Mouse (Mus musculus): ENCODE measurements at regions not wholly inside any gene's neighbourhood (a gene's known extent, or its start where the extent isn't known, plus 50 kb on each side); places are given as distances from the start of the nearest gene placed in this dataset.

GRCm38 (mm10) chr19:60032667-60033066 lies 89.2 kb upstream of the Rab11fip2 start:
- DNase-seq (ENCODE audit: low read depth, low spot score): no peak

- no peak for DNase-seq (ENCODE audit: low read depth, low spot score)
These were observed 86.8 kb upstream of the Rab11fip2 start for GRCm38 (mm10) chr19:60030212-60030788.

GRCm38 (mm10) chr19:60029720-60030119 lies 86.3 kb upstream of the Rab11fip2 start:
- no peak for DNase-seq (ENCODE audit: low read depth, low spot score)

- peak; percentile 83 for DNase-seq (ENCODE audit: low read depth, low spot score)
These were observed 72.3 kb upstream of the Rab11fip2 start for GRCm38 (mm10) chr19:60015614-60016300.

GRCm38 (mm10) chr19:59995557-59995956 lies 52.1 kb upstream of the Rab11fip2 start:
- DNase-seq (ENCODE audit: low read depth, low spot score): no peak

All from forelimb bud, embryonic 11.5 days (tissue).